Mouse (Mus musculus): ENCODE results near the gene Gal3st2c.
"Not testable (repeated sequence)": the region's sequence is repeated elsewhere in the genome, so short reads cannot be mapped to it uniquely, and the experiment has no call there.

The Gal3st2c gene

GRCm38 (mm10) chr1:94045559-94045958 lies 55.2 kb downstream of the Gal3st2c start:
- DNase-seq (ENCODE audit: low spot score in 2 of 2): no peak

DNA sequence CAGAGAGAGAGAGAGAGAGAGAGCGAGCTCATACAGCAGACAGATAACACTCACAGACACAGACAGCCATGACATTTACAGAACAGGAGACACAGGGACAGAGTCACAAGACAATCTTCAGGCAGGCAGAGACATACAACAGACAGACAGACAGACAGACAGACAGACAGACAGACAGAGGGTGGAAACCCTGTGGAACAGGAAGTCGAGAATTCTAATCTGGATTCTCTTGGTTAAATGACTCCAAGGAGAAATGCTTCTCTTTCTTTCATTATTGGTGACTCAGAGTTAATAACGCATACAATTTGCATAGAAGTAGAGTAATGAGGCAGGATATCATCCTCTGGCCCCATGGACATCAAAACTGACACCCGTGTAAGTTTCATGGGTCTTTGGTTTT lies 56.2 kb downstream of the Gal3st2c start:
- DNase-seq (ENCODE audit: low spot score in 2 of 2): no peak

DNA sequence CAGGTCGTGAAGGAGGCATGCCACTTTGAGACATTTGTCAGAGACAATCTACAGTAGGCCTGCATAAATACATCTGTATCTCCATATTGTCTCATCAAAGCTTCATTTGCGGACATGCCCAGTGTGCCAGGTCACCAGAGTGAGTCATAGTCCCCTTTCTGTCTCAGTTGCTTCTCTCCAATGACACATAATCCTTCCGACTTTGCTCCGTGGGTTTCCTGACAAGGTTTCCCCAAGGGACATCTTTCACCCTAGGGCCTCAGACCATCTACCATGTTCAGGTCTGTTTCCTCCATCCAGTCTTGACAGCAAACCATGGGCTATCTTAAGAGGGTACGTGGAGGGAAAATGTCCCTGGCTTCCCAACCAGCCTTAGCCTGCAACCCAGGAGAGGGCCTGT lies 60.8 kb downstream of the Gal3st2c start:
- no peak for DNase-seq (ENCODE audit: low spot score in 2 of 2)

DNA sequence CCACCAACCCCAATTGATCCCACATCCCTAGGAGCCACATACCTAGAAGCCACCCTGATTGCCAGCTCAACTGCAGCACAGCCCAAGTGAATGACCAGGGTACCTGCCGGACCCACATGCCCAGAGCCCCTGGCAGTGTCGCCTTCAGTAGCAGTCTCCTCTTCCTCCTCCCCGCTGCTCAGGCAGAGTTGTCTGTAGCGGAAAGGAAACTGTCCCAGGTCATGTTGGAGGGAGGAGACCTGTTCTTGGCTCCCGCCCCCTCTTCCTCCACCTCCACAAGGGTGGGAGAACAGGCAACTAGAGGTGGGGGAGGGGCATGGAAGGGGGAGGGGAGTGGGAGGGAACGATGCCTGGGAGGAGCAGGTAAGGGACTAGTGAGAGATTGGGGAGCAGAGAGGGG lies 62.1 kb downstream of the Gal3st2c start, which contains the start of gene Pdcd1:
TSS of gene Pdcd1 (minus strand) at position 181 of the 400 bp plus-strand sequence.
- DNase-seq (ENCODE audit: low spot score in 2 of 2): no peak

GRCm38 (mm10) chr1:94053530-94054216 lies 63.4 kb downstream of the Gal3st2c start:
- no peak for DNase-seq (ENCODE audit: low spot score in 2 of 2)

GRCm38 (mm10) chr1:94054481-94054880 lies 64.2 kb downstream of the Gal3st2c start:
- no peak for DNase-seq (ENCODE audit: low spot score in 2 of 2)

GRCm38 (mm10) chr1:94055966-94056365 lies 65.7 kb downstream of the Gal3st2c start:
- DNase-seq (ENCODE audit: low spot score in 2 of 2): no peak

- DNase-seq (ENCODE audit: low spot score in 2 of 2): no peak
These were observed 67.1 kb downstream of the Gal3st2c start for GRCm38 (mm10) chr1:94057401-94057800.

DNA sequence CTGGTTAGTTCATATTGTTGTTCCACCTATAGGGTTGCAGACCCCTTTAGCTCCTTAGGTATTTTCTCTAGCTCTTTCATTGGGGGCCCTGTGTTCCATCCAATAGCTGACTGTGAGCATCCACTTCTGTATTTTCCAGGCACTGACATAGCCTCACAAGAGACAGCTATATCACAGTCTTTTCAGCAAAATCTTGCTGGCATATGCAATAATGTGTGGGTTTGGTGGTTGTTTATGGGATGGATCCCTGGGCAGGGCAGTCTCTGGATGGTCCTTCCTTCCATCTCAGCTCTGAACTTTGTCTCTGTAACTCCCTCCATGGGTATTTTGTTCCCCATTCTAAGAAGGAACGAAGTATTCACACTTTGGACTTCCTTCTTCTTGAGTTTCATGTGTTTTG lies 68.0 kb downstream of the Gal3st2c start:
- DNase-seq (ENCODE audit: low spot score in 2 of 2): not testable (repeated sequence)

Measured in urinary bladder, postnatal 36 days (tissue).